Mouse (Mus musculus) ES-E14 (cell line): ENCODE measurements at regions not wholly inside any gene's neighbourhood (a gene's known extent, or its start where the extent isn't known, plus 50 kb on each side); places are given as distances from the start of the nearest gene placed in this dataset.

Experiments
- DNase-seq: peaks from one replicate; pipeline ENCODE4 v3.0.0-alpha.2; 2013; ENCODE audit warnings: low read depth, low spot score
- H3K27ac ChIP-seq: 2 replicates; pipeline ENCODE4 v1.5.1; 2012; ENCODE audit warnings: low read depth, mild to moderate bottlenecking, low read length, moderate library complexity, mixed read lengths; ENCODE audit not compliant: poor library complexity, insufficient read depth, severe bottlenecking
- H3K36me3 ChIP-seq: 2 replicates; pipeline ENCODE4 v1.6.1; 2012; ENCODE audit warnings: mild to moderate bottlenecking, low read length, moderate library complexity, mixed read lengths; ENCODE audit not compliant: control insufficient read depth, poor library complexity, insufficient read depth, severe bottlenecking
- H3K4me1 ChIP-seq, 2 experiments: fragments of 150-350 bp in 1 of 2; sonication (generic) in 1 of 2; 2 replicates each; pipeline ENCODE4 v1.6.1; 2012; ENCODE audit warnings: low read length in 2 of 2, mild to moderate bottlenecking in 1 of 2, mixed read lengths in 1 of 2; ENCODE audit not compliant: control insufficient read depth in 2 of 2, insufficient read depth in 2 of 2, poor library complexity in 1 of 2
- H3K4me3 ChIP-seq, 2 experiments: fragments of 150-350 bp in 1 of 2; sonication (generic) in 1 of 2; 2 replicates each; pipeline ENCODE4 v1.5.1; 2012; ENCODE audit warnings: low read length in 2 of 2, low read depth in 1 of 2, mild to moderate bottlenecking in 1 of 2, mixed read lengths in 1 of 2; ENCODE audit not compliant: insufficient read depth in 1 of 2, poor library complexity in 1 of 2, severe bottlenecking in 1 of 2
- H3K9ac ChIP-seq: 2 replicates; pipeline ENCODE4 v1.6.1; 2012; ENCODE audit warnings: low read depth, mild to moderate bottlenecking, low read length, mixed read lengths; ENCODE audit not compliant: poor library complexity, insufficient read depth, severe bottlenecking
- H3K9me3 ChIP-seq: fragments of 150-350 bp; sonication (generic); 2 replicates; pipeline ENCODE4 v1.6.1; 2012; ENCODE audit warnings: low read depth, mild to moderate bottlenecking, low read length; ENCODE audit not compliant: control insufficient read depth, insufficient read depth
- CHD2 ChIP-seq: IDR thresholded peaks from 2 replicates; pipeline ENCODE4 v1.6.1; 2014; ENCODE audit warnings: mild to moderate bottlenecking, low read depth, low read length, inconsistent platforms
- HCFC1 ChIP-seq: IDR thresholded peaks from 2 replicates; pipeline ENCODE4 v1.6.1; 2012; ENCODE audit warnings: low read length, inconsistent platforms, borderline replicate concordance; ENCODE audit not compliant: insufficient read depth
- MAFK ChIP-seq: IDR thresholded peaks from 2 replicates; pipeline ENCODE4 v1.6.1; 2014; ENCODE audit warnings: mild to moderate bottlenecking, low read depth, low read length, inconsistent platforms; ENCODE audit not compliant: insufficient read depth
- ZC3H11A ChIP-seq: IDR thresholded peaks from 2 replicates; pipeline ENCODE4 v1.6.1; 2012; ENCODE audit warnings: low read depth, mild to moderate bottlenecking, inconsistent platforms, low read length, borderline replicate concordance
- ZNF384 ChIP-seq: IDR thresholded peaks from 2 replicates; pipeline ENCODE4 v1.6.1; 2012; ENCODE audit warnings: low read depth, low read length, inconsistent platforms
- in situ Hi-C, 2 experiments: fragments of 600-800 bp; cut with MboI; formaldehyde crosslinking; loops; one replicate each; pipeline ENCODE4 v1.15.1; 2025; ENCODE audit warnings: low sequenced_read_pairs in 2 of 2, inconsistent platforms in 1 of 2; ENCODE audit not compliant: unreplicated experiment in 2 of 2

DNA sequence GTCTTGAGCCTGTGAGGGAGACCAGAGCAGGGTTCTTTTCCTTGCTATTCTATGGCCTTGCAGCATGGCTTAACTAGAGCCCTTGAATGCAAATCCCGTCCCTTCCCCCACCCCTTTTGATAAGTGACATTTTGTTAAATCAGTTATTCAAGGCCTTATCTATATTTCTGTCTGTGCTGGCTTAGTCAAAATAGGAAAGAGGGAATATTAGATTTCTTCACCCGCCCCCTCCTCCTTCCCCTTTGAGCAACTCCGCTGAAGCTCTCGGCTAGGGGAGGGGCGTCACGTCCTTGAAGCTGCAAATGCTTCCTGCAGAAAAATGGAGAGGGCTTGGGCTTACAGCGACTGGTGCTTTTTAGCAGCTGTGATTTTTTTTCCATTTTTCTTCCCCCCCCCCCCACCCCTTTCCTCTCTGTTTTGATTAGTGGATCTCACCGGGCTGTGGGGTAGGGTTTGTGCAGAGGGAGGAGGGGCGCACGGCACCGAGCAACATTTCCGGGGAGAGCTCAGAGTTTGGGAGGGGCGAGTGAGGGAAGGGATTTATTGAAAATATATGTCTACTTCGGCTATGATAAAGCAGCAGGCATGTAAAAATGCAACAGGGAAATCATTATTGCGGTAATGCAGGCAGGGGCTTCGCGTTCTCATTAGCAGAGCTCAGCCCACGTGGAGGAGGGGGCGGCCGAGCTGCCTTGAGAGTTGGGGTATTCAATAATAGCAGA lies 141.4 kb upstream of the Ubr2 start:
- no peak for DNase-seq
- in situ Hi-C loops: no loop called here
- TF ChIP-seq MAFK (no peak), CHD2 (no peak), ZNF384 (no peak), HCFC1 (no peak), ZC3H11A (no peak)
- H3K27ac ChIP-seq: no peak overlapping the region
- no peak overlapping the region for H3K4me3 ChIP-seq
- no peaks in the 10 kb centered on the region for H3K9me3 ChIP-seq
- H3K36me3 ChIP-seq: no peaks in the 10 kb centered on the region
- H3K9ac ChIP-seq: no peak overlapping the region
- H3K4me1 ChIP-seq: peaks cover 7 to 34% of the 10 kb centered on the region in 2 experiments

DNA sequence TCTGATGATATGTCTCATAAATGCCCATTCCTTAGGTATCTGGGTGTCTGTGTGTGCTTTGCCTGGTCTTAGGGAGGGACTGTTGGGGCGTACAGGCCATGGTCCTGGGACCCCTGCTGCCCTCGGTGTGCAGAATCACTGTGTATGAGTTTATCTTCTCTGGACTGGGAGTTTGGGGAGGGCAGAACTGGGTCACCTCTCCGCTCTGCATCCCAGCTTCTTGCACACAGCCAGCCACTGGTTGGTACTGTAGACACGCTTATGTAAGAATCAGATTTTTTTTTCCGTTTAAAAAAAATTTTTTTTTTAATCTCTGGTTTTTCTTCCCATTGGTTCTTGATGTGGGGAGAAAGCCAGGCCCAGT lies 140.8 kb upstream of the Ubr2 start:
- no peak overlapping the region for H3K27ac ChIP-seq
- no peak for DNase-seq
- peaks cover 7 to 34% of the 10 kb centered on the region in 2 experiments for H3K4me1 ChIP-seq
- H3K9ac ChIP-seq: no peak overlapping the region
- in situ Hi-C loops: no loop called here
- H3K36me3 ChIP-seq: no peaks in the 10 kb centered on the region
- TF ChIP-seq ZNF384 (no peak), MAFK (no peak), HCFC1 (no peak), CHD2 (no peak), ZC3H11A (no peak)
- no peak overlapping the region for H3K4me3 ChIP-seq
- no peaks in the 10 kb centered on the region for H3K9me3 ChIP-seq

DNA sequence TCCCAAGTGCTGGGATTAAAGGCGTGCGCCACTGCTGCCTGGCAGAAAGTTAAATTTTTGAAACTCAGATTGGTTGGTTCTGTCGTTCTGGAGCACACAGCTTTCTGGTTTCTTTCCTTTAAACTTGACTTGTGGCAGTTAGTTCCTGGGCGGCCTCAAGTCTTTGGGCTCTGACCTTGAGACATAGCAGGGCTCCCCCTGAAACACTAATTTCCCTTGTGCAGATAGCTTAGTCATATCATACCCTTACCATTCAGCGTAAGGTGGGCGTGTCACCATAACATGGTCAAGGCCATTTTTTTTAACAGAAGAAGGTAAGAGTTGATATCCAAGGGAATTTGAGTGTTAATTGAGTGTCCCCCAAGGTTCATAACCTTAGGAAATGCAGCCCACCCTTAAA lies 140.3 kb upstream of the Ubr2 start:
- DNase-seq: no peak
- H3K9me3 ChIP-seq: no peaks in the 10 kb centered on the region
- no peak overlapping the region for H3K27ac ChIP-seq
- TF ChIP-seq ZNF384 (no peak), HCFC1 (no peak), ZC3H11A (no peak), MAFK (no peak), CHD2 (no peak)
- H3K4me1 ChIP-seq: peaks cover 7 to 37% of the 10 kb centered on the region in 2 experiments
- H3K36me3 ChIP-seq: no peaks in the 10 kb centered on the region
- in situ Hi-C loops: no loop called here
- no peak overlapping the region for H3K9ac ChIP-seq
- no peak overlapping the region for H3K4me3 ChIP-seq

DNA sequence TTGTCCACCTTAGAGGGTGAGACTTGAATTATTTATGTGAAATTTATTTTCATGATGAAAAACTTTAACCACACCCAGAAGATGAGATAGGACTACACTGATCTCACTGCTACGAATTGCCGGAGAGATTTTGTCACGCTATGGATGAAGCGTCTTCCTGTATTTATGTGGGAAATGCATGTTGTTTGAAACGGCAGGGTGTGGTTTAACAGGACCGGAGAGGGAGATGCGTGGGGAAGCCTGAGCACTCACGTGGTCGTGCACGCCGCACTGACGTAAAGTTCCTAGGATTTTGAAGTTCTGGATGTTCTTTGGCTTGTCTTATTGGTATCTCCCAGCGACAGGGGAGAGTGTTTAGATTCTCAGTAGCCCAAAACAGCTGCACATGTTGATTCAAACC lies 139.3 kb upstream of the Ubr2 start:
- no peak overlapping the region for H3K27ac ChIP-seq
- H3K4me3 ChIP-seq: no peak overlapping the region
- DNase-seq: no peak
- H3K9ac ChIP-seq: no peak overlapping the region
- no peaks in the 10 kb centered on the region for H3K9me3 ChIP-seq
- in situ Hi-C loops: no loop called here
- peaks cover 7 to 40% of the 10 kb centered on the region in 2 experiments for H3K4me1 ChIP-seq
- H3K36me3 ChIP-seq: no peaks in the 10 kb centered on the region
- TF ChIP-seq ZC3H11A (no peak), CHD2 (no peak), MAFK (no peak), HCFC1 (no peak), ZNF384 (no peak)
